Mouse (Mus musculus): Measurements from ENCODE around the gene Prkaa1. TPM values are rescaled to one million over a fixed set of nuclear protein-coding genes. Genes with fewer than 3 reads are reported as not detected.

Gene Prkaa1
- polyA plus RNA-seq (2015; fragmentation: Nextera tagmentation; extraction: Ambion mirVana): 11.3 and 12.5 TPM in 2 replicates

- Histone ChIP-seq H3K4me3 (peak within 1 kb of the TSS; percentile 78), H3K9ac (peak within 1 kb of the TSS; percentile 83), H3K4me2 (peak within 1 kb of the TSS; percentile 65), H3K9me3 (replicated peaks) (no peaks in the 10 kb centered on the region), H3K4me1 (peaks cover 19% of the 10 kb centered on the region), H3K36me3 (ENCODE audit: poor library complexity, severe bottlenecking) (no peaks in the 10 kb centered on the region), H3K27me3 (no peaks in the 10 kb centered on the region), H3K27ac (peak within 1 kb of the TSS; percentile 92)
- under 1% methylated on average over 25 of the region's 80 CpGs for WGBS
- ATAC-seq: peak; percentile 93
Observed at GRCm38 (mm10) chr15:5143361-5144020, at the start of gene Prkaa1. Gene Prkaa1 (plus strand): TSS chr15:5143861.

- WGBS: 88% methylated on average over 11 of the region's 11 CpGs
- H3K9ac ChIP-seq: no peak overlapping the region
Observed at GRCm38 (mm10) chr15:5095534-5096301, 47.9 kb upstream of the Prkaa1 start.

DNA sequence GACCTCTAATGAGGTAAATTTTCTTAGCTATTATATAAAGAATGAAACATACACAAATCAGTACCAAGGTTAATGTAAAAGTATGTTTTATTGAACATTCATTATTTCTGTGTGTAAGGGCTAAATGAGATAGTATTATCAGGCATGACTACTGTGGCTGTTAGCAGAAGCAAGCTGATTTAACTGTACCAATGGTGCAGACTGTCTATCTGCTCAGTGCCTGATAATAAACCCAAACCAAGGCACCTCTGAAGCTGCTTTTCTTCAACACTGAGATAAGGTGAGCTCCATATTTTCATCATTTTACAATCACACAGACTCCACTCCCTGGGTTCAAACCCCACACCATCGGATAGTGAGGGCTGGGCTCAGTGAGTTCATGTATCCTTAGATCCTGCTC is 46.3 kb upstream of the Prkaa1 start:
- Histone ChIP-seq H3K27ac (no peak overlapping the region), H3K4me3 (no peak overlapping the region), H3K9me3 (replicated peaks) (no peaks in the 10 kb centered on the region; the same call in 1 of the 2 replicates), H3K4me1 (no peaks in the 10 kb centered on the region), H3K4me2 (no peak overlapping the region), H3K9ac (no peak overlapping the region), H3K27me3 (no peaks in the 10 kb centered on the region), H3K36me3 (ENCODE audit: poor library complexity, severe bottlenecking) (no peaks in the 10 kb centered on the region)
- WGBS: 94% methylated on average over 1 of the region's 1 CpGs
- ATAC-seq: no peak

More at GRCm38 (mm10) chr15:5095534-5096301, 47.9 kb upstream of the Prkaa1 start:
- no peaks in the 10 kb centered on the region; the same call in 1 of the 2 replicates for H3K9me3 ChIP-seq (replicated peaks)
- no peak for ATAC-seq
- H3K4me2 ChIP-seq: no peak overlapping the region
- no peaks in the 10 kb centered on the region for H3K4me1 ChIP-seq
- H3K4me3 ChIP-seq: no peak overlapping the region
- H3K27me3 ChIP-seq: no peaks in the 10 kb centered on the region
- H3K36me3 ChIP-seq (ENCODE audit: poor library complexity, severe bottlenecking): no peaks in the 10 kb centered on the region
- no peak overlapping the region for H3K27ac ChIP-seq

DNA sequence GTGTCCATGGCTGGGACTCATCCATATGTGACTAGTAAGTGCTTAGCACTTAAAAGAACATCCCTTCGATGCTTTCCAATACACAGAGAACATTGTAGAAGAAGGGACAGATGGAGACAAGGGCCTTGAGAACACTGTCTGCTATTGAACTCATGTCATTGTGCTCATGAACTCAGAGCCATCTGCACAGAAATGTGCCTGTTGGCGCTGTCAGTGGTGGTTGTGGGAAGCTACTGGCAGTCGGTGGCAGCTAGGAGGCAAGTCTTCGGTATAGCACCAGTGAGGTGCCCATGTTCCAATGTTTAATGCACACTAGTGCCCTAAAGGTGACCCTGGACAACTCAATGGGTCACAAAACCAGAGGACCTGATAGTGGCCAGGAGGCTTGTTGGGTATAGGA is 41.3 kb upstream of the Prkaa1 start:
- Histone ChIP-seq H3K27me3 (no peaks in the 10 kb centered on the region), H3K4me1 (no peaks in the 10 kb centered on the region), H3K27ac (no peak overlapping the region), H3K9me3 (replicated peaks) (no peaks in the 10 kb centered on the region), H3K4me3 (no peak overlapping the region), H3K9ac (no peak overlapping the region), H3K4me2 (no peak overlapping the region), H3K36me3 (ENCODE audit: poor library complexity, severe bottlenecking) (no peaks in the 10 kb centered on the region)
- ATAC-seq: no peak
- 92% methylated on average over 4 of the region's 4 CpGs for WGBS

GRCm38 (mm10) chr15:5105891-5106290 is 37.8 kb upstream of the Prkaa1 start:
- Histone ChIP-seq H3K4me2 (no peak overlapping the region), H3K27me3 (no peaks in the 10 kb centered on the region), H3K9me3 (replicated peaks) (no peaks in the 10 kb centered on the region), H3K9ac (no peak overlapping the region), H3K36me3 (ENCODE audit: poor library complexity, severe bottlenecking) (no peaks in the 10 kb centered on the region), H3K4me1 (no peaks in the 10 kb centered on the region), H3K4me3 (no peak overlapping the region), H3K27ac (no peak overlapping the region)
- WGBS: 72% methylated on average over 6 of the region's 6 CpGs
- peak; percentile 59 for ATAC-seq

- no peak overlapping the region for H3K27ac ChIP-seq
- H3K27me3 ChIP-seq: no peaks in the 10 kb centered on the region
- H3K4me1 ChIP-seq: no peaks in the 10 kb centered on the region
- no peak overlapping the region for H3K4me2 ChIP-seq
- WGBS: 55% methylated on average over 2 of the region's 2 CpGs
- no peak overlapping the region for H3K9ac ChIP-seq
- H3K4me3 ChIP-seq: no peak overlapping the region
- no peaks in the 10 kb centered on the region for H3K9me3 ChIP-seq (replicated peaks)
- ATAC-seq: peak; percentile 53; the same call in 1 of the 2 replicates
- no peaks in the 10 kb centered on the region for H3K36me3 ChIP-seq (ENCODE audit: poor library complexity, severe bottlenecking)
Observed at GRCm38 (mm10) chr15:5106293-5106692, 37.4 kb upstream of the Prkaa1 start.

DNA sequence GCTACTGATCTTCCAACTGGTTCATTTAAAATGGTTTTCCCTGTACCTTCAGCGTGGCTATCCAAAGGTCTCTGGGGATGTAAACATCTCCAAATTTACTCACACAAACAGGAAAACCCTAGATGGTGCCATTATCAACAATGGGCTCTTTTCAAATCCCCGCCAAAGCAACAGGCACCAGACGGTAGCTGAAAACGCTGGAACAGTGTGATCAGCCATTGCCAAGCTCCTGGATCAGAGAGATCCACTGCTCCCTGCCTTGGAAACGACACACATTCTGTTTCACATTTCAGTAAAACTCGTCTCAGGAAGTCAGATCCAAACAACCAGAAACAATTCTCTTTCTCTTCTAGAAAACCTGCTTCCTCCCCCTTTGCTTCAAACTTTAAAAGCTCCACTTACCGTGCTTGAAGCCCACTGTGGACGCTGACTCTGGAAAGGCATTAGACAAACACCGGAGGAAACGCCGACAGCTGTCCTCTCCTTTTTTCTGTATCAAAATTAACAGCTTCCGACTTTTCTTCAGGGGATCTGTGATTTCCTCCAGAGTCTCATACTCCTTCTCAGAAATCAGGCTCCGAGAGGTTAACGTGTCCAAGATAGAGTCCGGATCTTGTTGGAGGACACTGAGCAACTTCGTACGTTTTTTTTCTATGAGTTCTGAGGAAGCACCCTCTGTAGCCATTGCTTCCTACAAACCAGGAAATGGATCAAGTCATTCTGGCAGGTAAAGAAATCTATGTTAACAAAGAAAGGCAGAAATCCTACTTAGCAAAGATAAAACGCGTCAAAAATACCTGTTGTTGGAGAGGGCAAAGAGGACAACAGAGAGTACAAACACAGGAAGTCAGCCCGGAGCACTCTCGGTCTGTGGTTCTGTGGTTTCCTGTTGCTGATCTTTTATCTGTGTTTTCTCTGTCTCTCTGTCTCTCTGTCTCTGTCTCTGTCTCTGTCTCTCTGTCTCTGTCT is 35.7 kb upstream of the Prkaa1 start, which contains the start of gene Card6:
Card6 (minus strand) TSS at position 854 of the 969 bp plus-strand sequence.
- ATAC-seq: no peak
- no peaks in the 10 kb centered on the region for H3K36me3 ChIP-seq (ENCODE audit: poor library complexity, severe bottlenecking)
- WGBS: 76% methylated on average over 21 of the region's 21 CpGs
- H3K4me3 ChIP-seq: no peak within 1 kb of the TSS
- no peaks in the 10 kb centered on the region for H3K9me3 ChIP-seq (replicated peaks)
- H3K9ac ChIP-seq: no peak within 1 kb of the TSS
- no peak within 1 kb of the TSS for H3K27ac ChIP-seq
- no peak within 1 kb of the TSS for H3K4me2 ChIP-seq
- no peaks in the 10 kb centered on the region for H3K4me1 ChIP-seq
- H3K27me3 ChIP-seq: no peaks in the 10 kb centered on the region

DNA sequence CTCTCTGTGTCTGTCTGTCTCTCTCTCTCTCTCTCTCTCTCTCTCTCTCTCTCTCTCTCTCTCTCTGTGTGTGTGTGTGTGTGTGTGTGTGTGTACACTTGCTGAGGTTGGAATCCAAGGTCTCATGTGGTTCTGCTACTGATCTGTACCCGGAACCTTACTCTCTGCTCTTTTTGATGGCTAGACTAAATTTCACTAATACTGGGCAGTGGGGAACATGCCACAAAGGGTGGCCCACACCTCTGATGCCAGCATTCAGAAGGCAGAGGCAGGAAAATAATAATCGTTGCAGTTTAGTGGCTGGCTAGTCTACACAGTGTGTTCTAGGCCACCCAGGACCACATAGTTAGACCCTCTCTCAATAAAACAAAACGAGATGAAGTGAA is 35.0 kb upstream of the Prkaa1 start:
- WGBS: 85% methylated on average over 3 of the region's 3 CpGs
- H3K4me2 ChIP-seq: no peak overlapping the region
- H3K27me3 ChIP-seq: no peaks in the 10 kb centered on the region
- no peak for ATAC-seq
- H3K36me3 ChIP-seq (ENCODE audit: poor library complexity, severe bottlenecking): no peaks in the 10 kb centered on the region
- no peak overlapping the region for H3K27ac ChIP-seq
- no peaks in the 10 kb centered on the region for H3K9me3 ChIP-seq (replicated peaks)
- H3K4me3 ChIP-seq: no peak overlapping the region
- H3K4me1 ChIP-seq: no peaks in the 10 kb centered on the region
- no peak overlapping the region for H3K9ac ChIP-seq

DNA sequence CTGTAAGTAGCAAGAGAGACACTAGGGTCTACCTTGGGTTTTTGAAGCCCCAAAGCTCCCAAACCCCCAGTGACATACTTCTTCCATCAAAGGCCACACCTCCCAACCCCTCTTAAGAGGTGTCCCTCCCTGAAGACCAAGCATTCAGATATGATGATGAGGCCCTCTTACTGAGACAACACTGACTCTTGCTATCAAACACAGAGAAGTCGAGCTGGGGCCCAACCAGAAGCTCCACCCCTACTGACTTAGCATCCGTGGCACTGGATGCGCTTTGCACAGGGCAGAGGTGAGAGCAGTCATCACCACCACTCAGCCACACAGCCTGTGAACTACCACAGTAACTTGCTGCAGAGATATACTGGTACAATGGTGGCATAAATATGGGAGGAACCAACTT is 31.0 kb upstream of the Prkaa1 start:
- H3K27me3 ChIP-seq: no peaks in the 10 kb centered on the region
- H3K4me3 ChIP-seq: no peak overlapping the region
- no peak overlapping the region for H3K27ac ChIP-seq
- no peak overlapping the region for H3K4me2 ChIP-seq
- no peak overlapping the region for H3K9ac ChIP-seq
- H3K4me1 ChIP-seq: peaks cover 12% of the 10 kb centered on the region
- peaks cover 2% of the 10 kb centered on the region; the same call in 1 of the 2 replicates for H3K36me3 ChIP-seq (ENCODE audit: poor library complexity, severe bottlenecking)
- 80% methylated on average over 3 of the region's 3 CpGs for WGBS
- H3K9me3 ChIP-seq (replicated peaks): no peaks in the 10 kb centered on the region
- ATAC-seq: no peak

GRCm38 (mm10) chr15:5115173-5115572 is 28.5 kb upstream of the Prkaa1 start:
- ATAC-seq: no peak
- no peaks in the 10 kb centered on the region for H3K27me3 ChIP-seq
- H3K9me3 ChIP-seq (replicated peaks): no peaks in the 10 kb centered on the region
- H3K9ac ChIP-seq: peak overlapping the region; percentile 2; the same call in 1 of the 2 replicates
- peaks cover 24% of the 10 kb centered on the region for H3K4me1 ChIP-seq
- peak overlapping the region; percentile 95 for H3K4me3 ChIP-seq
- WGBS: 61% methylated on average over 8 of the region's 8 CpGs
- H3K4me2 ChIP-seq: peak overlapping the region; percentile 81
- H3K27ac ChIP-seq: no peak overlapping the region
- H3K36me3 ChIP-seq (ENCODE audit: poor library complexity, severe bottlenecking): peaks cover 26% of the 10 kb centered on the region

GRCm38 (mm10) chr15:5116270-5117030 is 27.2 kb upstream of the Prkaa1 start, which contains the start of gene Rpl37:
Gene Rpl37 (plus strand): TSS chr15:5116645.
- H3K27me3 ChIP-seq: no peaks in the 10 kb centered on the region
- H3K4me2 ChIP-seq: peak within 1 kb of the TSS; percentile 81
- H3K36me3 ChIP-seq (ENCODE audit: poor library complexity, severe bottlenecking): peaks cover 39% of the 10 kb centered on the region
- H3K4me1 ChIP-seq: peaks cover 24% of the 10 kb centered on the region
- peak within 1 kb of the TSS; percentile 97 for H3K9ac ChIP-seq
- ATAC-seq: peak; percentile 99
- H3K9me3 ChIP-seq (replicated peaks): no peaks in the 10 kb centered on the region
- WGBS: under 1% methylated on average over 55 of the region's 55 CpGs
- H3K27ac ChIP-seq: peak within 1 kb of the TSS; percentile 86
- H3K4me3 ChIP-seq: peak within 1 kb of the TSS; percentile 95
